Mouse (Mus musculus) mouse embryonic stem cell (cell line): Measurements from ENCODE around the gene Cops4.

Experiments used
- in situ Hi-C, 2 experiments: fragments of 300-500 bp; cut with MboI; formaldehyde crosslinking; loops; 1 replicate in 1 of 2; 3 replicates in 1 of 2; pipeline ENCODE4 v1.14.3; 2019 to 2020; ENCODE audit warnings: low sequenced_read_pairs in 2 of 2, low pct_unique_long_range_greater_than_20kb in 1 of 2, mixed read lengths in 1 of 2; ENCODE audit not compliant: unreplicated experiment in 1 of 2

Gene Cops4

GRCm38 (mm10) chr5:100525620-100526019, 7.5 kb downstream of the Cops4 start:
- in situ Hi-C loops, result no loop called here

GRCm38 (mm10) chr5:100526164-100526563, 8.1 kb downstream of the Cops4 start:
- in situ Hi-C loops, result no loop called here

- in situ Hi-C loops, result no loop called here
These were observed 17.7 kb downstream of the Cops4 start for GRCm38 (mm10) chr5:100535826-100536225.

GRCm38 (mm10) chr5:100536638-100537037, 18.5 kb downstream of the Cops4 start:
- in situ Hi-C loops, result no loop called here

GRCm38 (mm10) chr5:100546294-100547080, 28.4 kb downstream of the Cops4 start:
- in situ Hi-C loops, result no loop called here

- in situ Hi-C loops, result no loop called here
These were observed 30.1 kb downstream of the Cops4 start for GRCm38 (mm10) chr5:100548236-100548635.

- in situ Hi-C loops, result no loop called here
These were observed 31.2 kb downstream of the Cops4 start for GRCm38 (mm10) chr5:100549311-100549710.

GRCm38 (mm10) chr5:100550151-100550550, 32.0 kb downstream of the Cops4 start:
- in situ Hi-C loops, result loop anchor here in 1 of 2 experiments (10.0 kb wide), 1 partner anchor 115 kb away; no protein-coding TSS in a partner anchor

GRCm38 (mm10) chr5:100551952-100552351, 33.8 kb downstream of the Cops4 start:
- in situ Hi-C loops, result loop anchor here in 1 of 2 experiments (10.0 kb wide), 1 partner anchor 113 kb away; no protein-coding TSS in a partner anchor

- in situ Hi-C loops, result loop anchor here in 1 of 2 experiments (10.0 kb wide), 1 partner anchor 111 kb away; no protein-coding TSS in a partner anchor
These were observed 35.3 kb downstream of the Cops4 start for GRCm38 (mm10) chr5:100553426-100553825.

GRCm38 (mm10) chr5:100557019-100557418, 38.9 kb downstream of the Cops4 start:
- in situ Hi-C loops, result loop anchor here in 1 of 2 experiments (10.0 kb wide), 1 partner anchor 108 kb away; no protein-coding TSS in a partner anchor

- in situ Hi-C loops, result loop anchor here in 1 of 2 experiments (10.0 kb wide), 1 partner anchor 107 kb away; no protein-coding TSS in a partner anchor
These were observed 39.4 kb downstream of the Cops4 start for GRCm38 (mm10) chr5:100557537-100557936.

GRCm38 (mm10) chr5:100558783-100559182, 40.7 kb downstream of the Cops4 start:
- in situ Hi-C loops, result loop anchor here in 1 of 2 experiments (10.0 kb wide), 1 partner anchor 106 kb away; no protein-coding TSS in a partner anchor

- in situ Hi-C loops, result loop anchor here in 1 of 2 experiments (10.0 kb wide), 1 partner anchor 105 kb away; no protein-coding TSS in a partner anchor
These were observed 41.2 kb downstream of the Cops4 start for GRCm38 (mm10) chr5:100559357-100559756.

- in situ Hi-C loops, result no loop called here
These were observed 44.6 kb downstream of the Cops4 start for GRCm38 (mm10) chr5:100562702-100563101.

GRCm38 (mm10) chr5:100566798-100567197, 48.7 kb downstream of the Cops4 start:
- in situ Hi-C loops, result no loop called here

GRCm38 (mm10) chr5:100567258-100568032, 49.3 kb downstream of the Cops4 start:
- in situ Hi-C loops, result no loop called here

GRCm38 (mm10) chr5:100568177-100568576, 50.1 kb downstream of the Cops4 start:
- in situ Hi-C loops, result no loop called here

- in situ Hi-C loops, result no loop called here
These were observed 50.7 kb downstream of the Cops4 start for GRCm38 (mm10) chr5:100568802-100569201.
